Mouse (Mus musculus): ENCODE measurements around the gene Necap1. TPM values are rescaled to one million over a fixed set of nuclear protein-coding genes. Genes with fewer than 3 reads are reported as not detected.

Gene Necap1
- polyA plus RNA-seq, 1 experiment from 2014 or later = 57.0 TPM

DNA sequence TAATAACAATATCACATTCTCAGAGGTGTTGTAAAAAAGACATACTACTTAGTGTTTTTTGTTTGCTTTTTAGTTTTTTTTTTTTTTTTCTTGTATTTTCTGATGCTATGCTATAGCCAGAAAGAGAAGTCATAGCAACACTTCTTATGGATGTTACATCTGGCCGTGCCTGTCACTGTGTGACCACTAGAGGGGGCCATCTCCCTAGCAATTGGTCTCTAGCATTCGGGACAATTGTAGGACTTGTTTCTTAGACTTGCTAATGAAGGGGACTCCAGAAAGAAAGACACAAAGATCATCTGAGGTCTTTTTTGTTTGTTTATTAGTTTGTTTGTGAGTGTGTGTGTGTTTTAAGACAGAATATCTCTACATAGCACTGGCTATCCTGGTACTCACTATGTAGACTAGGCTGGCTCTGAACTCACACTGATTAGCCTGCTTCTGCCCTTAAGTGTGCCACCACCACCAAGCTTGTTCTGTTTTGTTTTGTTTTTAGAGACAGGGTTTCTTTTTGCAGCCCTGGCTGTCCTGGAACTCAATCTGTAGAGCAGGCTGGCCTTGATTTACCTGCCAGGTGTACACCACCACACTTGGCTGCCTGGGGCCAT lies 18.3 kb downstream of the Necap1 start:
- no peaks in the 10 kb centered on the region for H3K9me3 ChIP-seq
- no peaks in the 10 kb centered on the region for H3K27me3 ChIP-seq
- no peaks in the 10 kb centered on the region for H3K4me1 ChIP-seq
- ATAC-seq (ENCODE audit: insufficient number of reproducible peaks, insufficient read depth, low FRiP score, low TSS enrichment, low read depth) = no peak
- no peak overlapping the region for H3K4me3 ChIP-seq
- no peak overlapping the region for H3K27ac ChIP-seq
- WGBS = 17% methylated on average over 2 of the region's 2 CpGs
- H3K36me3 ChIP-seq = peaks cover 48% of the 10 kb centered on the region
- no peak overlapping the region for H3K9ac ChIP-seq
- H3K4me2 ChIP-seq = no peak overlapping the region

- no peaks in the 10 kb centered on the region for H3K36me3 ChIP-seq
- H3K4me3 ChIP-seq = no peak overlapping the region
- H3K4me1 ChIP-seq = no peaks in the 10 kb centered on the region
- no peaks in the 10 kb centered on the region for H3K9me3 ChIP-seq
- WGBS = 86% methylated on average over 4 of the region's 4 CpGs
- ATAC-seq (ENCODE audit: insufficient number of reproducible peaks, insufficient read depth, low FRiP score, low TSS enrichment, low read depth) = no peak
- no peaks in the 10 kb centered on the region for H3K27me3 ChIP-seq
- H3K27ac ChIP-seq = no peak overlapping the region
- no peak overlapping the region for H3K4me2 ChIP-seq
- H3K9ac ChIP-seq = no peak overlapping the region
These were observed 45.6 kb downstream of the Necap1 start for GRCm38 (mm10) chr6:122919922-122920321.

DNA sequence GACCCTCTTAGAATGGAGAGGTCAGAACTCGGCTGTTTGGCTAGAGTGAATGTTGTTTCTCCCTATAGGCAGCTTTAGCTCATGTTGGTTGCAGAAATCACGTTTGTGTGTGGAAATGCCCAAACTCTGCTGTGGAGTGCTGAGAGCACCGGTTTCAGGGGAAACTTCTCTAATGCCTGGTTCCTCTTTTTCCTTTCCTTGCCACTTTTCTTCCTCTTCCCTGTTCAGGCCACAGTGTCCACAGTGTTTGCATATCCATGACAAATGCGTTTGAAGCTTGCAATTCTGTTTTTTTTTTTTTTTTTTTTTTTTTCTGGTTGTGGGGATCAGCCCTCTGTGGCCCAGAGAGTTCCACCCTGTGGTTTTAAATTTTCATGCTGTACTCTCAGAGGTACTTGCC lies 47.2 kb downstream of the Necap1 start, which contains the start of gene Clec4a1:
Clec4a1 (plus strand) TSS at position 398 of the 400 bp plus-strand sequence.
- H3K4me1 ChIP-seq = no peaks in the 10 kb centered on the region
- H3K9me3 ChIP-seq = no peaks in the 10 kb centered on the region
- H3K4me2 ChIP-seq = no peak within 1 kb of the TSS
- no peak within 1 kb of the TSS for H3K4me3 ChIP-seq
- H3K27ac ChIP-seq = no peak within 1 kb of the TSS
- no peaks in the 10 kb centered on the region for H3K36me3 ChIP-seq
- H3K27me3 ChIP-seq = no peaks in the 10 kb centered on the region
- no peak for ATAC-seq (ENCODE audit: insufficient number of reproducible peaks, insufficient read depth, low FRiP score, low TSS enrichment, low read depth)
- 65% methylated on average over 4 of the region's 4 CpGs for WGBS
- no peak within 1 kb of the TSS for H3K9ac ChIP-seq

GRCm38 (mm10) chr6:122934845-122935244 lies 60.6 kb downstream of the Necap1 start:
- Histone ChIP-seq H3K27me3 (no peaks in the 10 kb centered on the region), H3K4me2 (no peak overlapping the region), H3K4me3 (no peak overlapping the region), H3K27ac (no peak overlapping the region), H3K9me3 (no peaks in the 10 kb centered on the region), H3K36me3 (no peaks in the 10 kb centered on the region), H3K9ac (no peak overlapping the region), H3K4me1 (no peaks in the 10 kb centered on the region)
- WGBS = 83% methylated on average over 3 of the region's 3 CpGs
- no peak for ATAC-seq (ENCODE audit: insufficient number of reproducible peaks, insufficient read depth, low FRiP score, low TSS enrichment, low read depth)

Small RNAs within 50 kb of the gene (microRNA-seq; reads per million reads assigned to microRNA genes)
- 0.55 reads per million for gene Mir7231

Other genes with a start within 250 kb of the Necap1 start
- gene Dppa3, start 248.1 kb upstream of the Necap1 start, polyA plus RNA-seq (2015; fragmentation: Nextera tagmentation; extraction: Ambion mirVana) = not detected in 2 replicates
- gene Nanog, start 167.0 kb upstream of the Necap1 start, polyA plus RNA-seq (2015; fragmentation: Nextera tagmentation; extraction: Ambion mirVana) = 0.27 and 0.51 TPM in 2 replicates
- gene Slc2a3, start 72.8 kb upstream of the Necap1 start, polyA plus RNA-seq (2015; fragmentation: Nextera tagmentation; extraction: Ambion mirVana) = 37.0 and 38.4 TPM in 2 replicates
- 6.2 and 6.8 TPM in 2 replicates for gene Foxj2, start 54.6 kb upstream of the Necap1 start, polyA plus RNA-seq (2015; fragmentation: Nextera tagmentation; extraction: Ambion mirVana)
- gene C3ar1, start 18.3 kb upstream of the Necap1 start, polyA plus RNA-seq (2015; fragmentation: Nextera tagmentation; extraction: Ambion mirVana) = 2.3 and 3.2 TPM in 2 replicates
- 1.5 and 2.5 TPM in 2 replicates for gene Clec4a1, start 47.4 kb downstream of the Necap1 start, polyA plus RNA-seq (2015; fragmentation: Nextera tagmentation; extraction: Ambion mirVana)
- 1.7 and 2.6 TPM in 2 replicates for gene Clec4a3, start 78.0 kb downstream of the Necap1 start, polyA plus RNA-seq (2015; fragmentation: Nextera tagmentation; extraction: Ambion mirVana)
- gene Clec4a4, start 115.9 kb downstream of the Necap1 start, polyA plus RNA-seq (2015; fragmentation: Nextera tagmentation; extraction: Ambion mirVana) = 0.61 TPM in 1 of 2 replicates, not detected in the other
- gene Clec4b1, start 175.5 kb downstream of the Necap1 start, polyA plus RNA-seq (2015; fragmentation: Nextera tagmentation; extraction: Ambion mirVana) = not detected in 2 replicates
- gene Clec4a2, start 232.0 kb downstream of the Necap1 start, polyA plus RNA-seq (2015; fragmentation: Nextera tagmentation; extraction: Ambion mirVana) = 2.4 and 4.5 TPM in 2 replicates

Data from embryonic facial prominence, embryonic 13.5 days (tissue).